Mouse (Mus musculus) MEL (cell line): ENCODE data around the gene Gga1. TPM values are rescaled to one million over a fixed set of nuclear protein-coding genes. Genes with fewer than 3 reads are reported as not detected.
A peak's percentile ranks its signal among the peaks of the same experiment; 100 is the strongest.

ENCODE experiments used
- DNase-seq: peaks from one replicate; pipeline ENCODE4 v3.0.0; 2011; ENCODE audit warnings: low read depth, low spot score
- H3K27ac ChIP-seq: 2 replicates; pipeline ENCODE4 v1.5.1; 2012; ENCODE audit warnings: low read depth, mild to moderate bottlenecking, control low read depth, low read length, moderate library complexity; ENCODE audit not compliant: control insufficient read depth
- H3K27me3 ChIP-seq, 2 experiments: fragments of 150-350 bp in 1 of 2; sonication (generic) in 1 of 2; 2 replicates each; pipeline ENCODE4 v1.6.1; 2012; ENCODE audit warnings: low read length in 2 of 2, mild to moderate bottlenecking in 2 of 2, improper control_type of control experiment in 1 of 2, moderate library complexity in 1 of 2; ENCODE audit not compliant: insufficient read depth in 2 of 2, control insufficient read depth in 1 of 2
- H3K36me3 ChIP-seq, 2 experiments: 2 replicates each; pipeline ENCODE4 v1.6.1; 2012 to 2014; ENCODE audit warnings: low read length in 2 of 2, improper control_type of control experiment in 1 of 2, inconsistent platforms in 1 of 2, mild to moderate bottlenecking in 1 of 2; ENCODE audit not compliant: insufficient read depth in 2 of 2, control insufficient read depth in 1 of 2
- H3K4me1 ChIP-seq, 2 experiments: fragments of 150-350 bp in 1 of 2; sonication (generic) in 1 of 2; 2 replicates each; pipeline ENCODE4 v1.6.1; 2012; ENCODE audit warnings: low read length in 2 of 2, improper control_type of control experiment in 1 of 2, mild to moderate bottlenecking in 1 of 2; ENCODE audit not compliant: insufficient read depth in 2 of 2, control insufficient read depth in 1 of 2
- H3K4me3 ChIP-seq, 2 experiments: fragments of 150-350 bp in 1 of 2; sonication (generic) in 1 of 2; 2 replicates each; pipeline ENCODE4 v1.5.1; 2012; ENCODE audit warnings: low read depth in 2 of 2, low read length in 2 of 2, mild to moderate bottlenecking in 2 of 2, moderate library complexity in 2 of 2, control low read depth in 1 of 2, improper control_type of control experiment in 1 of 2; ENCODE audit not compliant: control insufficient read depth in 1 of 2, insufficient read depth in 1 of 2
- H3K79me2 ChIP-seq: 2 replicates; pipeline ENCODE4 v1.6.1; 2012; ENCODE audit warnings: mild to moderate bottlenecking, low read length, moderate library complexity; ENCODE audit not compliant: control insufficient read depth, poor library complexity, insufficient read depth
- H3K9ac ChIP-seq: 2 replicates; pipeline ENCODE4 v1.6.1; 2012; ENCODE audit warnings: low read depth, mild to moderate bottlenecking, control low read depth, low read length, moderate library complexity; ENCODE audit not compliant: control insufficient read depth, poor library complexity, severe bottlenecking
- H3K9me3 ChIP-seq: fragments of 150-350 bp; sonication (generic); replicated peaks from 2 replicates; pipeline ENCODE4 v1.6.1; 2012; ENCODE audit warnings: mild to moderate bottlenecking, low read length, improper control_type of control experiment, moderate library complexity; ENCODE audit not compliant: insufficient read depth
- CHD1 ChIP-seq: IDR thresholded peaks from 2 replicates; pipeline ENCODE4 v1.6.1; 2012; ENCODE audit warnings: low read depth, mild to moderate bottlenecking, inconsistent platforms, low read length, improper control_type of control experiment
- CHD2 ChIP-seq: IDR thresholded peaks from 2 replicates; pipeline ENCODE4 v1.6.1; 2011; ENCODE audit warnings: low read length, improper control_type of control experiment
- CTCF ChIP-seq, 3 experiments: IDR thresholded peaks in 2 of 3; conservative IDR thresholded peaks in 1 of 3; 2 replicates each; pipeline ENCODE4 v1.5.1; 2011 to 2012; ENCODE audit warnings: low read length in 3 of 3, low read depth in 2 of 3, mild to moderate bottlenecking in 2 of 3, improper control_type of control experiment in 1 of 3, inconsistent platforms in 1 of 3, mixed read lengths in 1 of 3, moderate library complexity in 1 of 3; ENCODE audit not compliant: control insufficient read depth in 1 of 3, insufficient read depth in 1 of 3, poor library complexity in 1 of 3, severe bottlenecking in 1 of 3
- ELF1 ChIP-seq: IDR thresholded peaks from 2 replicates; pipeline ENCODE4 v1.6.1; 2014; ENCODE audit warnings: low read depth, mild to moderate bottlenecking, inconsistent platforms, low read length, improper control_type of control experiment, moderate library complexity
- GABPA ChIP-seq: IDR thresholded peaks from 2 replicates; pipeline ENCODE4 v1.6.1; 2012; ENCODE audit warnings: low read depth, mild to moderate bottlenecking, inconsistent platforms, low read length, improper control_type of control experiment, moderate library complexity
- HCFC1 ChIP-seq: IDR thresholded peaks from 2 replicates; pipeline ENCODE4 v1.6.1; 2012; ENCODE audit warnings: low read depth, mild to moderate bottlenecking, inconsistent platforms, low read length, improper control_type of control experiment, moderate library complexity
- JUND ChIP-seq: IDR thresholded peaks from 2 replicates; pipeline ENCODE4 v1.6.1; 2011; ENCODE audit warnings: low read depth, mild to moderate bottlenecking, improper control_type of control experiment, low read length
- KAT2A ChIP-seq: conservative IDR thresholded peaks from 2 replicates; pipeline ENCODE4 v1.6.1; 2012; ENCODE audit warnings: low read depth, low read length, improper control_type of control experiment, inconsistent platforms
- MAX ChIP-seq: IDR thresholded peaks from 2 replicates; pipeline ENCODE4 v1.6.1; 2011; ENCODE audit warnings: low read length, improper control_type of control experiment
- MAZ ChIP-seq: IDR thresholded peaks from 2 replicates; pipeline ENCODE4 v1.6.1; 2012; ENCODE audit warnings: low read depth, mild to moderate bottlenecking, inconsistent platforms, low read length, improper control_type of control experiment
- MXI1 ChIP-seq: IDR thresholded peaks from 2 replicates; pipeline ENCODE4 v1.6.1; 2011; ENCODE audit warnings: mild to moderate bottlenecking, low read depth, low read length, improper control_type of control experiment
- MYB ChIP-seq: IDR thresholded peaks from 2 replicates; pipeline ENCODE4 v1.6.1; 2011; ENCODE audit warnings: mild to moderate bottlenecking, low read depth, low read length, improper control_type of control experiment
- NELFE ChIP-seq: IDR thresholded peaks from 2 replicates; pipeline ENCODE4 v1.6.1; 2011; ENCODE audit warnings: low read depth, low read length, improper control_type of control experiment
- NRF1 ChIP-seq: IDR thresholded peaks from 2 replicates; pipeline ENCODE4 v1.6.1; 2014; ENCODE audit warnings: low read depth, mild to moderate bottlenecking, inconsistent platforms, low read length, improper control_type of control experiment, moderate library complexity; ENCODE audit not compliant: poor library complexity, insufficient read depth, severe bottlenecking
- POLR2A ChIP-seq, 2 experiments: IDR thresholded peaks; 2 replicates each; pipeline ENCODE4 v1.6.1; 2011 to 2012; ENCODE audit warnings: low read length in 2 of 2, mild to moderate bottlenecking in 2 of 2, control low read depth in 1 of 2, improper control_type of control experiment in 1 of 2, low read depth in 1 of 2, moderate library complexity in 1 of 2; ENCODE audit not compliant: control insufficient read depth in 1 of 2, insufficient read depth in 1 of 2, poor library complexity in 1 of 2
- POLR2AphosphoS2 ChIP-seq: IDR thresholded peaks from 2 replicates; pipeline ENCODE4 v1.6.1; 2011; ENCODE audit warnings: low read length, improper control_type of control experiment
- RAD21 ChIP-seq: IDR thresholded peaks from 2 replicates; pipeline ENCODE4 v1.6.1; 2011; ENCODE audit warnings: mild to moderate bottlenecking, low read depth, low read length, improper control_type of control experiment
- RCOR1 ChIP-seq: IDR thresholded peaks from 2 replicates; pipeline ENCODE4 v1.6.1; 2012; ENCODE audit warnings: low read depth, mild to moderate bottlenecking, inconsistent platforms, low read length, improper control_type of control experiment
- SMC3 ChIP-seq: IDR thresholded peaks from 2 replicates; pipeline ENCODE4 v1.6.1; 2011; ENCODE audit warnings: low read depth, low read length, improper control_type of control experiment
- TAL1 ChIP-seq: IDR thresholded peaks from 2 replicates; pipeline ENCODE4 v1.6.1; 2012; ENCODE audit warnings: mild to moderate bottlenecking, inconsistent platforms, low read length, moderate library complexity, mixed read lengths
- TBP ChIP-seq: IDR thresholded peaks from 2 replicates; pipeline ENCODE4 v1.8.0; 2011; ENCODE audit warnings: low read depth, low read length, improper control_type of control experiment
- TCF12 ChIP-seq: IDR thresholded peaks from 2 replicates; pipeline ENCODE4 v1.6.1; 2014; ENCODE audit warnings: low read depth, mild to moderate bottlenecking, inconsistent platforms, low read length, improper control_type of control experiment, moderate library complexity
- UBTF ChIP-seq: IDR thresholded peaks from 2 replicates; pipeline ENCODE4 v1.6.1; 2012; ENCODE audit warnings: low read depth, mild to moderate bottlenecking, inconsistent platforms, low read length, improper control_type of control experiment, moderate library complexity, borderline replicate concordance; ENCODE audit not compliant: insufficient read depth
- USF1 ChIP-seq: IDR thresholded peaks from 2 replicates; pipeline ENCODE4 v1.6.1; 2014; ENCODE audit warnings: low read depth, mild to moderate bottlenecking, inconsistent platforms, low read length, improper control_type of control experiment, moderate library complexity
- USF2 ChIP-seq, 2 experiments: IDR thresholded peaks; 2 replicates each; pipeline ENCODE4 v1.6.1; 2011 to 2012; ENCODE audit warnings: improper control_type of control experiment in 2 of 2, low read length in 2 of 2, borderline replicate concordance in 1 of 2, inconsistent platforms in 1 of 2, low read depth in 1 of 2, mild to moderate bottlenecking in 1 of 2; ENCODE audit not compliant: insufficient read depth in 1 of 2
- ZC3H11A ChIP-seq: IDR thresholded peaks from 2 replicates; pipeline ENCODE4 v1.6.1; 2012; ENCODE audit warnings: low read depth, mild to moderate bottlenecking, inconsistent platforms, low read length, improper control_type of control experiment
- ZKSCAN1 ChIP-seq: IDR thresholded peaks from 2 replicates; pipeline ENCODE4 v1.6.1; 2012; ENCODE audit warnings: low read depth, mild to moderate bottlenecking, inconsistent platforms, low read length, improper control_type of control experiment, moderate library complexity
- ZNF384 ChIP-seq: IDR thresholded peaks from 2 replicates; pipeline ENCODE4 v1.6.1; 2012; ENCODE audit warnings: low read depth, mild to moderate bottlenecking, inconsistent platforms, low read length, improper control_type of control experiment
- polyA plus RNA-seq, 2 experiments: library from polyadenylated mRNA; stranded (reverse) in 1 of 2; unstranded in 1 of 2; fragments of >175 nt in 1 of 2; fragments of >200 nt in 1 of 2; gene quantifications; 2 replicates each; pipeline versions ENCODE4 v1.2.1 to v1.2.4; 2012; ENCODE audit warnings: low replicate concordance in 2 of 2, low read depth in 1 of 2; ENCODE audit not compliant: insufficient read length in 2 of 2, insufficient read depth in 1 of 2, missing spikeins in 1 of 2
- total RNA-seq: library from RNA; depleted of rRNA; stranded (reverse); fragments of 300-350 nt; gene quantifications from 2 replicates; pipeline ENCODE4 v1.2.3, GENCODE M21; 2012

Gene Gga1
- total and polyA plus RNA-seq, 3 experiments, result 18.2 to 48.1 TPM; not detected in 1

DNA sequence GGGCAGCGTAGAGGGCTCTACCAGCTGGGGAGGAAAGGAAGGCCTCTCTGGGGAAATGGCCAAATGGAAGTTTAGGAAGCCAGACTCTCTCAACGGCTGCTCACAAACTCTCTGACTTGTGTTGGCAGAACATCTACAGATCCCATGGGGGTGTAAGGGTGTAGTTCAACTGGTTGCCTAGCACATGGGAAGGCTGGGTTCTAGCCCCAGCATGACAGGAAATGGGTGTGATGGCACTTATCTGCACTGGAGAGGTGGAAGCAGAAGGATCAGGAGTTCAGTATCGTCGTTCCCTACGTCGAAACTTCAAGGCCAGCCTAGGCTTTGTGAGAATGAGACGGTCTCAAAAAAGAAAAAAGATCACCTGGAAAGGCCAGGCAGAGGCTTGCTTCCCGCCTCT, 32.0 kb downstream of the Gga1 start (continued):
- TF ChIP-seq GABPA (no peak), ZKSCAN1 (no peak), MAZ (no peak), ZNF384 (no peak), TAL1 (no peak), UBTF (no peak), HCFC1 (no peak)
- TF ChIP-seq, all 39 proteins: peak for 14

DNA sequence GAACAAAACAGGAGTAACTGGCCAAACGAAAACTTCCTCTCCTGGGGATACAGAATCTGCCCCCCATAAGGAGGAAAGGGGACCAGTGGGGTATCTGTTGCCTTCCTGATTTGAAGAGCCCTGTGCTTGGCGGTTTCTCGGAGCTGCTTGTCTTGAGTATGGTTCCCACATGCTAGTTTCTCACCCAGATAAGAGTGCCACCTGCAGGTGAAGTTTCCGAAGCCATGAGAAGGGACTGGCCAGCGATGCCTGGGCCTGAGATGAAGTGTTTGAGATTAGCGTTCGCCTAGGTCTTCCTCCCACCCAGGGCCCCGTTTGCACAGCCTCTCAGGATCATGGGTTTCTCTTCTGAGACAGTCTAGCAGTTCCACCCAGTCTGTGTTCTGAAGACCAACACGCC, 35.0 kb downstream of the Gga1 start:
- Histone ChIP-seq H3K4me1 (peaks cover 7 to 39% of the 10 kb centered on the region in 2 experiments), H3K27me3 (no peaks in the 10 kb centered on the region), H3K36me3 (peaks cover 4 to 23% of the 10 kb centered on the region in 2 experiments; a peak in 3 of 4 replicates)

DNA sequence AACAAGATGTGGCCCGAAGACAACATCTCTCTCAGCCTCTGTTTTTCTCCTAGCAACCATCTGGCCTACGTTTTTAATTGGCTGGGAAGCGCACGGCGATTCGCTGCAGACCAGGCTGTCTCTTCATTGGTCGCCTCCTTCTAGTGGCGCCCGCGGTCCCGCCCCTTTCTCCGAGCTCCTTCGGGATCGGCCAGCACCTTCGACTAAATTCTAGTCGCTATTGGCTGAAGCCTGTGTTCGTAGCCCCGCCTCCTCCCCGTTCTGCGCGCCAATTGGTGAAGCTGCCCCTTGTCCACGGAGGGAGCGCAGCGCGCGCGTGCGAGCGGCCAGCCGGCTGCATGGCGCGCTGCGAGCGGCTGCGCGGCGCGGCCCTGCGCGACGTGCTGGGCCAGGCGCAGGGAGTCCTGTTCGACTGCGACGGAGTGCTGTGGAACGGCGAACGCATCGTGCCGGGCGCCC, 36.7 kb downstream of the Gga1 start, which contains the start of gene Pdxp:
Gene Pdxp, plus strand, starts transcription at position 288 of the 459 bp plus-strand sequence.
- Histone ChIP-seq H3K9ac (peak within 1 kb of the TSS; percentile 73), H3K9me3 (no peaks in the 10 kb centered on the region), H3K27ac (peak within 1 kb of the TSS; percentile 35), H3K79me2 (peaks cover 21% of the 10 kb centered on the region), H3K4me3 (peak within 1 kb of the TSS; percentile 63 to 74), H3K27me3 (no peaks in the 10 kb centered on the region), H3K4me1 (peaks cover 6 to 31% of the 10 kb centered on the region in 2 experiments), H3K36me3 (peaks cover 4 to 16% of the 10 kb centered on the region in 2 experiments; a peak in 3 of 4 replicates)
- peak; percentile 99 for DNase-seq
- TF ChIP-seq ZC3H11A (no peak), HCFC1 (no peak), TAL1 (no peak), SMC3 (no peak), UBTF (no peak), JUND (no peak), MAX (peak; percentile 95), NRF1 (peak; percentile 52), GABPA (no peak), MYB (no peak), RAD21 (no peak), NELFE (peak; percentile 70), POLR2AphosphoS2 (no peak), USF2 (IDR thresholded peaks at IDR 0.05; ENCODE audit: borderline replicate concordance in 1 of 2, insufficient read depth in 1 of 2, low read depth in 1 of 2, low read length in 2 of 2) (no peak), ELF1 (no peak), ZKSCAN1 (no peak), MXI1 (peak; percentile 48; the same call in 1 of the 2 replicates), TBP (0 out of 2 replicates have a peak, but pooled peaks have one; percentile 34), KAT2A (no peak), CHD1 (no peak), POLR2A (IDR thresholded peaks at IDR 0.05; ENCODE audit: control insufficient read depth in 1 of 2, insufficient read depth in 1 of 2, low read depth in 1 of 2, low read length in 2 of 2, poor library complexity in 1 of 2) (peak; percentile 86 to 93), TCF12 (no peak), CHD2 (peak; percentile 73), USF1 (no peak)

More for the DNA sequence above, 35.0 kb downstream of the Gga1 start:
- Histone ChIP-seq H3K9ac (no peak overlapping the region), H3K4me3 (no peak overlapping the region)
- TF ChIP-seq HCFC1 (no peak), CTCF (IDR thresholded peaks at IDR 0.05 in 2 of 3, conservative IDR thresholded peaks at IDR 0.05 in 1 of 3; ENCODE audit: control insufficient read depth in 1 of 3, insufficient read depth in 1 of 3, low read depth in 2 of 3, low read length in 3 of 3, poor library complexity in 1 of 3, severe bottlenecking in 1 of 3) (peak; percentile 9 to 53 (median 28); a peak in 4 of 6 replicates), NELFE (no peak), SMC3 (peak; percentile 31; the same call in 1 of the 2 replicates), TAL1 (no peak), MXI1 (peak; percentile 31; the same call in 1 of the 2 replicates), RCOR1 (no peak)
- TF ChIP-seq, all 39 proteins: peak for 3
- DNase-seq, result peak; percentile 44
- no peak overlapping the region for H3K27ac ChIP-seq
- no peaks in the 10 kb centered on the region for H3K9me3 ChIP-seq
- peaks cover 21% of the 10 kb centered on the region for H3K79me2 ChIP-seq
